Mouse (Mus musculus): ENCODE data around the gene Zfand4.

DNA sequence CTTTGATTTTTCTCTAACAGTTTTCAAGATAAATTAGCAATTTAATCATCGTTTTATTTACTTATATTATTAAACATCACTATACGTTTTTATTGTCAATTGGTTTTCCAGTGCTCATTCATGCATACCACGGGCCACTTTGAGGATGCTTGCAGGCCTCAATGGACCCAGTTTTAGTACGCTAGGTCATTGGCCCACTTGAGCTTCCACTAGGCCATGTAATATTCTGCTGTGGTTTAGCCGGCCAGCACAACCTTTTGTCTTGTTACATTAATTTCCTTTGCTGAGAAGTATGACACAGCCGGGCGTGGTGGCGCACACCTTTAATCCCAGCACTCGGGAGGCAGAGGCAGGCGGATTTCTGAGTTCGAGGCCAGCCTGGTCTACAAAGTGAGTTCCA, 814 bp downstream of the Zfand4 start:
- TF ChIP-seq CTCF (IDR thresholded peaks at IDR 0.05; ENCODE audit: low read depth, low read length) (no peak), GATA1 (IDR thresholded peaks at IDR 0.05; ENCODE audit: borderline replicate concordance, low read length) (no peak)
